Mouse (Mus musculus) lung, postnatal 0 days (tissue): ENCODE data around the gene Nrip1. TPM values are rescaled to one million over a fixed set of nuclear protein-coding genes. Genes with fewer than 3 reads are reported as not detected.

Experiments used
- ATAC-seq: fragments of 200-750 bp; cut with Nextera tagmentation; 2 replicates; pipeline ENCODE4 v1.8.0; 2017; ENCODE audit warnings: moderate library complexity
- DNase-seq: peaks from one replicate; pipeline ENCODE4 v3.0.0-alpha.2; 2016; ENCODE audit warnings: low spot score
- H3K27ac ChIP-seq: fragments of 300-500 bp; sonication (generic); 2 replicates; pipeline ENCODE4 v1.5.1; 2014; ENCODE audit warnings: antibody characterized with exemption, mild to moderate bottlenecking, low read length, mixed read lengths
- H3K27me3 ChIP-seq: fragments of 300-500 bp; sonication (generic); replicated peaks from 2 replicates; pipeline ENCODE4 v1.6.1; 2014; ENCODE audit warnings: low read length, mixed read lengths; ENCODE audit not compliant: insufficient read depth
- H3K36me3 ChIP-seq: fragments of 300-500 bp; sonication (generic); 2 replicates; pipeline ENCODE4 v1.6.1; 2014; ENCODE audit warnings: low read length, mixed read lengths; ENCODE audit not compliant: insufficient read depth
- H3K4me1 ChIP-seq: fragments of 300-500 bp; sonication (generic); 2 replicates; pipeline ENCODE4 v1.6.1; 2014; ENCODE audit warnings: antibody characterized with exemption, low read depth, low read length, mixed read lengths; ENCODE audit not compliant: insufficient read depth
- H3K4me2 ChIP-seq: fragments of 300-500 bp; sonication (generic); replicated peaks from 2 replicates; pipeline ENCODE4 v1.6.1; 2014; ENCODE audit warnings: low read depth, mild to moderate bottlenecking, low read length, moderate library complexity, mixed read lengths
- H3K4me3 ChIP-seq: fragments of 300-500 bp; sonication (generic); 2 replicates; pipeline ENCODE4 v1.5.1; 2014; ENCODE audit warnings: low read depth, low read length
- H3K9ac ChIP-seq: fragments of 300-500 bp; sonication (generic); replicated peaks from 2 replicates; pipeline ENCODE4 v1.6.1; 2014; ENCODE audit warnings: low read depth, mild to moderate bottlenecking
- H3K9me3 ChIP-seq: fragments of 300-500 bp; sonication (generic); 2 replicates; pipeline ENCODE4 v1.6.1; 2016; ENCODE audit warnings: low read length, mixed read lengths
- CTCF ChIP-seq: IDR thresholded peaks from 2 replicates; pipeline ENCODE4 v1.5.1; 2016; ENCODE audit warnings: antibody characterized with exemption, mild to moderate bottlenecking
- EP300 ChIP-seq: IDR thresholded peaks from 2 replicates; pipeline ENCODE4 v1.6.1; 2016; ENCODE audit warnings: antibody characterized with exemption, mild to moderate bottlenecking, control low read depth
- WGBS: fragments of 180-500 bp; shearing (Covaris S2); extraction: QIAGEN DNeasy Blood & Tissue Kit; methylation state at CpG from one replicate; pipeline ENCODE4 v1.1.7; 2014; 5-methylcytosine and 5-hydroxymethylcytosine counted together
- polyA plus RNA-seq: library from polyadenylated mRNA; unstranded; fragments of >200 nt; fragmentation: Nextera tagmentation; extraction: Ambion mirVana; gene quantifications from 2 replicates; pipeline ENCODE4 v1.2.1, GENCODE M21; 2015

Nrip1 gene
- polyA plus RNA-seq, 1 experiment from 2014 or later = 25.3 TPM

DNA sequence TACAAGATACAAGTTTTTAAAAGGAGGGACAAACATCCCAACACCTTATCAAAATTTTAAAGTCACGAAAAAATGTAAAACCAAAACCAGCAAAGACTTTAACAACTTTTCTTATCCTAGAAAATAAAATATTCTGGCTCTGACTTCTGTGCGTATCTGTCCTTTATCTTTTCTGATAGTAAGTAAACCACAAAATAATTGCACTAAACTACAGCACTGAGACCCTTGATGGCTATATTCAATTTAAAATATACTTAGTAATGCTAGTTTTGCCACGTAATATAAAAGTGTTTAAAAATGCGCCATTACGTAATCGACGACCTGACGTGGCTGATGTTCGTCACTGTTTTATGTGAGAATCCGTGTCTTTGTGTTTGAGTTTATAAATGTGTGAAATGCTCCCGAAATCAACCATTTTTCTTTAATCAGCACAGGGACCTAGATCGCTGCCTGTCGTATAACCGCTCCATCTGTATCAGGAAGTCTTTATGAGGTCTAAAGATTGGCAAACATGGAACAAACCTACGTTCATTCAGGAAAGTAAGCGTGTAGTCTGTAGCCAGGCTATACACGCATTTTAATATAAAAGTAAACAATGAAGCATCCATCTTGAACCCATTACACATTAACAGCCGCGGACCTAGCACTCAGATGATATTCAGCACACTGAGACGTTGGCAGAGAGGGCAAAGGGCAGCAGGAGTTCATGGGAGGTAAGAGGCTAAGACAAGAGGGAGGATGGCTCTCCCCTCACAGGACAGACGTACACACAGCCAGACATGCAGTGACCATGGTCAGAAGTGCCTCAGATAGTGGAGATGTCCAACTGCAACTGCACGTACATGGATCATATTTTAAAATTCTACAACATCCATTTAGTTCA, 56.4 kb downstream of the Nrip1 start:
- peaks cover 8% of the 10 kb centered on the region; the same call in 1 of the 2 replicates for H3K4me1 ChIP-seq
- no peak overlapping the region for H3K27ac ChIP-seq
- no peaks in the 10 kb centered on the region for H3K27me3 ChIP-seq
- TF ChIP-seq CTCF (no peak), EP300 (no peak)
- H3K9ac ChIP-seq = no peak overlapping the region
- no peak overlapping the region for H3K4me3 ChIP-seq
- H3K4me2 ChIP-seq = no peak overlapping the region
- ATAC-seq = no peak
- no peaks in the 10 kb centered on the region for H3K9me3 ChIP-seq
- no peak for DNase-seq
- 80% methylated on average over 22 of the region's 22 CpGs for WGBS
- no peaks in the 10 kb centered on the region for H3K36me3 ChIP-seq

- TF ChIP-seq CTCF = no peak
- TF ChIP-seq EP300 = no peak
- WGBS = 89% methylated on average over 3 of the region's 3 CpGs
Measured at GRCm38 (mm10) chr16:76315642-76316041, 58.0 kb downstream of the Nrip1 start.

DNA sequence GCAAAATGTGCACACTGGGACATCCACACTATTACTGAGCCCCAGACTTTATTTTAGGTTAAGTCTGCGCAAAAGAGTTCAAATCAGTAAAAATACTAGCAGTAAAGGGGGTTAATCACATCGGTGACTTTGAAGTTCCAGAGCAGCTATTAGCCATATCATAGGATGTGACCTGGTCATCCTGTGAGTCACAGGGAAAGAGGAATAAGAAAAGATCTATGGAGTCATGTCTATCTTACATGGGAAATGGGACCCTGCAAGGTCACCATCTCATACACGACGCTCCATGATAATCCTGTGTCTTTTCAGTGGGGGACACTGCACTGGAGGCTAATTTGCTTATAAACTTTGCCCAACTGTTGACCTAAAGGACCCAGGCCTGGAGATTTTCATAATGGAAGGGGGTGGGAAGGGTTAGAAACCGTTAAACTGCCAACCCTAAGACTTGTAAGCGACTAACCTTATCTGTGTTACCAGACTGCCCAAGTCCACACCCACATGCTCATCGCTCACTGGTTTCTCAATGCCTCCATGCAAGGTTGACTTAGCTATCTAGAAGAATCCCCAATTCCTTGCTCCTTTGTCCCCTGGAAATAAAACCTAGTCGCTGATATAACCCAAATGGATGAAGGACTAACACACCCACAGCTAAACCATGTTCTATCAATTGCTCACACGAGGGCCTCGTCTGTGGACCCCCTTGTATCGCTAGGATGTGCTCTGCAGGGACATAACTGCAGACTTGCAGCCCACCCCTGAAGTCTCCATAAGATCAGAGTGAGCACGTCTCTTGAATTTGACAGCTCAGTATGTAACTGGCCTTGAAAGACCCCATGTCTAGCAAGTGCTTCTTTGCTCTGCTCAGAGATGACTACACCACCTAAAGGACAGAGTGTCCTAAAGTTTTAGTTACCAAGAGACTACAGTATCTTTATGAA, 59.3 kb downstream of the Nrip1 start:
- Histone ChIP-seq H3K4me3 (no peak overlapping the region), H3K9me3 (no peaks in the 10 kb centered on the region), H3K36me3 (no peaks in the 10 kb centered on the region), H3K4me1 (no peaks in the 10 kb centered on the region), H3K9ac (no peak overlapping the region), H3K4me2 (no peak overlapping the region), H3K27me3 (no peaks in the 10 kb centered on the region), H3K27ac (no peak overlapping the region)
- ATAC-seq (no peak), DNase-seq (no peak)
- 81% methylated on average over 12 of the region's 12 CpGs for WGBS
- TF ChIP-seq CTCF (no peak), EP300 (no peak)

More at GRCm38 (mm10) chr16:76315642-76316041, 58.0 kb downstream of the Nrip1 start:
- Histone ChIP-seq H3K27me3 (no peaks in the 10 kb centered on the region), H3K4me3 (no peak overlapping the region), H3K9me3 (no peaks in the 10 kb centered on the region), H3K9ac (no peak overlapping the region), H3K27ac (no peak overlapping the region), H3K4me1 (peaks cover 5% of the 10 kb centered on the region; the same call in 1 of the 2 replicates), H3K4me2 (no peak overlapping the region), H3K36me3 (no peaks in the 10 kb centered on the region)
- DNase-seq (no peak), ATAC-seq (no peak)

GRCm38 (mm10) chr16:76312887-76313420, 60.7 kb downstream of the Nrip1 start:
- H3K4me2 ChIP-seq = no peak overlapping the region
- H3K9ac ChIP-seq = no peak overlapping the region
- no peaks in the 10 kb centered on the region for H3K9me3 ChIP-seq
- no peak overlapping the region for H3K4me3 ChIP-seq
- H3K27ac ChIP-seq = no peak overlapping the region
- no peaks in the 10 kb centered on the region for H3K36me3 ChIP-seq
- no peaks in the 10 kb centered on the region for H3K27me3 ChIP-seq
- ATAC-seq (no peak), DNase-seq (no peak)
- WGBS = 21% methylated on average over 1 of the region's 1 CpGs
- no peak for TF ChIP-seq EP300
- H3K4me1 ChIP-seq = no peaks in the 10 kb centered on the region

DNA sequence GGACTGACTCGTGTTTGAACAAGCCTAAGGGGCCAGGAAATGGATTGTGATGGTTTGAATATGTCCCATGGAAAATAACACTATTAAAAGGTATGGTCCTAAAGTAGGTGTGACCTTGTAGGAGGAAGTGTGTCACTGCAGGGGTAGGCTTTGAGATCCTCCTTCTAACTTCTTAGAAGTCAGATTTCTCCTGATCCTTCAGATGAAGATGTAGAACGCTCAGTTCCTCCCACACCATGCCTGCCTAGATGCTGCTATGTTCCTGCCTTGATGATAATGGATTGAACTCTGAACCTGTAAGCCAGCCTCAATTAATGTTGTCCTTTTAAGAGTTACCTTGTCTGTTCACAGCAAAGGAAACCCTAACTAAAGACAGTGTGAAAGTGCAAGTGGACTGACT, 62.8 kb downstream of the Nrip1 start:
- Histone ChIP-seq H3K4me1 (no peaks in the 10 kb centered on the region), H3K36me3 (no peaks in the 10 kb centered on the region), H3K4me2 (no peak overlapping the region), H3K9ac (no peak overlapping the region), H3K27me3 (no peaks in the 10 kb centered on the region), H3K27ac (no peak overlapping the region), H3K9me3 (no peaks in the 10 kb centered on the region), H3K4me3 (no peak overlapping the region)
- TF ChIP-seq EP300 = no peak
- ATAC-seq (no peak), DNase-seq (no peak)
- 72% methylated on average over 2 of the region's 2 CpGs for WGBS

DNA sequence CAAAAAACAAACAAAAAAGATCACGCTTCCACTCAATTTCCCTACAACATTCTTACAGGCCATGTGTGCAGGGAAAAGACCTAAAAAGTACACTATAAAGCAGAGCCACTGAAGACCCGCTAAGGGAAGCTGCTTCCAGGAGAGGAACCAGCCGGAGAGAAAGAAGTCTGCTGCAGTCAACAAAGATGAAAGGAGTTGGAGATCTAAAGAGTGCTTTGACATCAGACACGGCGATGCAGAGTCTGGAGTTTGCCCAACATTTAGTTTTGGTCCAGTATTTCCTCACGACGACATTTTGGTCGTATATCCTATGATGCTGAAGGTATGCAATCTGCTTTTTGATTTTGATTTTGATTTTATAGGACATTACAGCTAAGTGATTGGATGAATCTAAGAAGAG, 63.3 kb downstream of the Nrip1 start:
- ATAC-seq (no peak), DNase-seq (no peak)
- no peak overlapping the region for H3K4me2 ChIP-seq
- H3K4me1 ChIP-seq = no peaks in the 10 kb centered on the region
- H3K4me3 ChIP-seq = no peak overlapping the region
- 65% methylated on average over 8 of the region's 8 CpGs for WGBS
- no peaks in the 10 kb centered on the region for H3K36me3 ChIP-seq
- H3K27ac ChIP-seq = no peak overlapping the region
- H3K9me3 ChIP-seq = no peaks in the 10 kb centered on the region
- no peak for TF ChIP-seq EP300
- TF ChIP-seq CTCF = no peak
- no peaks in the 10 kb centered on the region for H3K27me3 ChIP-seq
- no peak overlapping the region for H3K9ac ChIP-seq
